ENCODE assay signal across 8 mouse cellular contexts in genomic region chr6:27657520-27657919, GRCm38 (mm10).
DNase-seq lines count a peak whose midpoint lies in the region; ATAC-seq and TF ChIP-seq lines count a peak whose summit lies in the region.

No protein-coding gene starts in this region.

- no peak for ATAC-seq in CD4-positive, CD25-positive, alpha-beta regulatory T cell, adult 4 months

- no peak overlapping the region for H3K27ac ChIP-seq in thymus, adult 2 months (ENCODE audit: control insufficient read depth, insufficient read depth, low read length)
- no peak overlapping the region for H3K27ac ChIP-seq in embryonic facial prominence, embryonic 10.5 days (replicated peaks)

- no peak overlapping the region for H3K4me3 ChIP-seq in thymus, adult 2 months (ENCODE audit: control insufficient read depth, insufficient read depth, low read length)
- no peak overlapping the region for H3K4me3 ChIP-seq in embryonic facial prominence, embryonic 10.5 days

- no peaks in the 10 kb centered on the region for H3K9me3 ChIP-seq in embryonic facial prominence, embryonic 10.5 days

- intact Hi-C loops in left cerebral cortex, postnatal 25 days (cut with DNase I): loop anchor here (1.0 to 10.0 kb wide), 2 partner anchors 478 to 557 kb away; partner anchors contain the start of gene Grm8

- no peaks in the 10 kb centered on the region for H3K36me3 ChIP-seq in thymus, adult 2 months (ENCODE audit: control insufficient read depth, insufficient read depth, low read length)
- no peaks in the 10 kb centered on the region for H3K36me3 ChIP-seq in embryonic facial prominence, embryonic 10.5 days (replicated peaks)

- peak; percentile 40 for DNase-seq in CD4-positive, CD25-positive, alpha-beta regulatory T cell, adult 2 months (ENCODE audit: low read depth, low spot score)
- DNase-seq in thymus, adult 2 months: peak; percentile 4
- no peak for DNase-seq in thymus, adult 18-20 months
- DNase-seq in embryonic facial prominence, embryonic 10.5 days (ENCODE audit: low spot score): peak; percentile 66
- DNase-seq in hindlimb bud, embryonic 11.5 days (ENCODE audit: extremely low spot score, low read depth, low spot score): peak; percentile 77
- peak; percentile 42 to 74 for DNase-seq in left cerebral cortex, postnatal 25 days (ENCODE audit: low spot score in 2 of 2)
- DNase-seq in retina, postnatal 7 days (ENCODE audit: low read depth, low spot score): peak; percentile 44

- no peak for TF ChIP-seq POLR2A in thymus, adult 2 months (IDR thresholded peaks at IDR 0.05; ENCODE audit: control insufficient read depth, extremely low read depth, insufficient read depth, low read length, poor library complexity)

- 84% methylated on average over 1 of the region's 1 CpGs for WGBS in thymus, adult 2 months
- 52% methylated on average over 1 of the region's 1 CpGs for WGBS in embryonic facial prominence, embryonic 10.5 days

- no peaks in the 10 kb centered on the region for H3K4me1 ChIP-seq in thymus, adult 2 months (replicated peaks; ENCODE audit: control insufficient read depth, insufficient read depth, low read length)
- H3K4me1 ChIP-seq in embryonic facial prominence, embryonic 10.5 days: no peaks in the 10 kb centered on the region

- no peaks in the 10 kb centered on the region for H3K27me3 ChIP-seq in thymus, adult 2 months (ENCODE audit: control insufficient read depth, insufficient read depth, low read length)
- no peaks in the 10 kb centered on the region for H3K27me3 ChIP-seq in embryonic facial prominence, embryonic 10.5 days (replicated peaks; ENCODE audit: low read depth, poor library complexity, severe bottlenecking)

- no peak for TF ChIP-seq CTCF in thymus, adult 2 months (IDR thresholded peaks at IDR 0.05; ENCODE audit: borderline replicate concordance, control insufficient read depth, extremely low read depth, insufficient read depth, low read length, poor library complexity)

Comparison
In these comparisons a context has a peak if more than half of its experiments do, and no peak if none do; other contexts are left out.
1. DNase-seq: peak in CD4-positive, CD25-positive, alpha-beta regulatory T cell, adult 2 months (single experiment), thymus, adult 2 months (single experiment), embryonic facial prominence, embryonic 10.5 days (single experiment), hindlimb bud, embryonic 11.5 days (single experiment), left cerebral cortex, postnatal 25 days (2 of 2) and retina, postnatal 7 days (single experiment); none in thymus, adult 18-20 months (0 of 2).